Mouse (Mus musculus): Measurements from ENCODE around the gene Clec3a.

- TF ChIP-seq CTCF (IDR thresholded peaks at IDR 0.05; ENCODE audit: insufficient read depth, low read length) (no peak), POLR2A (IDR thresholded peaks at IDR 0.05; ENCODE audit: borderline replicate concordance, extremely low read depth, low read depth, low read length) (no peak)
Observed at GRCm38 (mm10) chr8:114421544-114421943, 3.7 kb downstream of the Clec3a start.
